Mouse (Mus musculus) yolk sac, embryonic 10.5 days (tissue): ENCODE measurements around the gene Hsd3b7.

ENCODE experiments used
- DNase-seq: peaks from one replicate; pipeline ENCODE4 v3.0.0-alpha.2; 2017; ENCODE audit warnings: low spot score

Hsd3b7 gene

GRCm38 (mm10) chr7:127776426-127776825 lies 24.0 kb upstream of the Hsd3b7 start, which contains the start of gene Setd1a:
Gene Setd1a, plus strand, starts transcription at chr7:127776670.
- peak; percentile 84 for DNase-seq

GRCm38 (mm10) chr7:127776878-127777473 lies 23.4 kb upstream of the Hsd3b7 start:
- DNase-seq, result peak; percentile 97

- DNase-seq, result peak; percentile 81
Measured at GRCm38 (mm10) chr7:127777474-127778266, 22.7 kb upstream of the Hsd3b7 start.

- no peak for DNase-seq
Measured at GRCm38 (mm10) chr7:127778350-127778749, 22.1 kb upstream of the Hsd3b7 start.

GRCm38 (mm10) chr7:127785308-127785707 lies 15.1 kb upstream of the Hsd3b7 start, which contains the start of gene Gm49388:
Gene Gm49388, plus strand, starts transcription at chr7:127785608.
- no peak for DNase-seq

- no peak for DNase-seq
Measured at GRCm38 (mm10) chr7:127797076-127797845, 3.1 kb upstream of the Hsd3b7 start.

GRCm38 (mm10) chr7:127798591-127798990 lies 1.8 kb upstream of the Hsd3b7 start:
- DNase-seq, result no peak

GRCm38 (mm10) chr7:127799211-127799610 lies 1.2 kb upstream of the Hsd3b7 start:
- DNase-seq, result no peak

- DNase-seq, result no peak
Measured at GRCm38 (mm10) chr7:127799738-127800137, 666 bp upstream of the Hsd3b7 start.

- DNase-seq, result no peak
Measured at GRCm38 (mm10) chr7:127801010-127801621, 712 bp downstream of the Hsd3b7 start.

- no peak for DNase-seq
Measured at GRCm38 (mm10) chr7:127802313-127802712, 1.9 kb downstream of the Hsd3b7 start.

GRCm38 (mm10) chr7:127808821-127809220 lies 8.4 kb downstream of the Hsd3b7 start:
- DNase-seq, result no peak

- DNase-seq, result no peak
Measured at GRCm38 (mm10) chr7:127809846-127810245, 9.4 kb downstream of the Hsd3b7 start.

- no peak for DNase-seq
Measured at GRCm38 (mm10) chr7:127810650-127811049, 10.2 kb downstream of the Hsd3b7 start.

GRCm38 (mm10) chr7:127811240-127811639 lies 10.8 kb downstream of the Hsd3b7 start:
- no peak for DNase-seq

GRCm38 (mm10) chr7:127812292-127812691 lies 11.9 kb downstream of the Hsd3b7 start:
- no peak for DNase-seq

- no peak for DNase-seq
Measured at GRCm38 (mm10) chr7:127813821-127814220, 13.4 kb downstream of the Hsd3b7 start.

GRCm38 (mm10) chr7:127814241-127814921 lies 14.0 kb downstream of the Hsd3b7 start:
- DNase-seq, result no peak

- no peak for DNase-seq
Measured at GRCm38 (mm10) chr7:127815116-127815665, 14.8 kb downstream of the Hsd3b7 start.

GRCm38 (mm10) chr7:127815954-127816821 lies 15.8 kb downstream of the Hsd3b7 start:
- DNase-seq, result no peak
